Mouse (Mus musculus): ENCODE data around the gene Duox2.

DNA sequence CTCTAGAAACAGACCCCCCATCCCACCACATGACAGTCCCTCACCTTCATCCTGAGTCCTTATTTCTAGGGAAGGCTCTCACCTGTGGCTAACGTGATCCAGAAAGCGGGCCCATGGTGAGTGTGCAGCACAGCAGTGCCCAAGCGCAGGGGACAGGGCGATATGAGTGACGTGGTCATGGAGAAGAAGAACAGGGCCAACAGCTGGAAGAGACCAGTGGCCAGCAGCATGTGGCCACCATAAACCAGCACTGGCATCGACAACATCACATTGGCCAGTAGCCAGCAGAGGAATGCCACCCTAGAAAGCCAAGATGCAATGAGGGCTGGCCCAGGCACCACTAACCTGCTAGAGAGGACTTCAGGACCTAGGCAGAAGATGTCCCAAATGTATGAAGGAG lies 6.3 kb upstream of the Duox2 start:
- TF ChIP-seq CTCF (IDR thresholded peaks at IDR 0.05; ENCODE audit: low read depth) (no peak), EP300 (IDR thresholded peaks at IDR 0.05; ENCODE audit: low read depth) (no peak)
